Mouse (Mus musculus) heart, embryonic 11.5 days (tissue): ENCODE results near the gene Mlkl. TPM values are rescaled to one million over a fixed set of nuclear protein-coding genes. Genes with fewer than 3 reads are reported as not detected.

Source experiments
- ATAC-seq: fragments of 200-750 bp; cut with Nextera tagmentation; replicated peaks from 2 replicates; pipeline ENCODE4 v1.8.0; 2017; ENCODE audit warnings: moderate library complexity; ENCODE audit not compliant: insufficient number of reproducible peaks, low FRiP score, low TSS enrichment
- H3K27ac ChIP-seq: fragments of 300-500 bp; sonication (generic); 2 replicates; pipeline ENCODE4 v1.5.1; 2014; ENCODE audit warnings: mild to moderate bottlenecking, low read depth, low read length
- H3K27me3 ChIP-seq: fragments of 300-500 bp; sonication (generic); 2 replicates; pipeline ENCODE4 v1.6.1; 2014; ENCODE audit warnings: mild to moderate bottlenecking, low read length, mixed read lengths; ENCODE audit not compliant: control insufficient read depth, insufficient read depth
- H3K36me3 ChIP-seq: fragments of 300-500 bp; sonication (generic); 2 replicates; pipeline ENCODE4 v1.6.1; 2014; ENCODE audit warnings: mild to moderate bottlenecking, low read length, moderate library complexity, mixed read lengths; ENCODE audit not compliant: control insufficient read depth, insufficient read depth
- H3K4me1 ChIP-seq: fragments of 300-500 bp; sonication (generic); 2 replicates; pipeline ENCODE4 v1.6.1; 2014; ENCODE audit warnings: low read length; ENCODE audit not compliant: control insufficient read depth, insufficient read depth
- H3K4me2 ChIP-seq: fragments of 300-500 bp; sonication (generic); 2 replicates; pipeline ENCODE4 v1.6.1; 2014; ENCODE audit warnings: mild to moderate bottlenecking, moderate library complexity
- H3K4me3 ChIP-seq: fragments of 300-500 bp; sonication (generic); 2 replicates; pipeline ENCODE4 v1.5.1; 2014; ENCODE audit warnings: low read depth, low read length
- H3K9ac ChIP-seq: fragments of 300-500 bp; sonication (generic); 2 replicates; pipeline ENCODE4 v1.6.1; 2014; ENCODE audit warnings: mild to moderate bottlenecking, low read depth, low read length, moderate library complexity
- H3K9me3 ChIP-seq: fragments of 300-500 bp; sonication (generic); replicated peaks from 2 replicates; pipeline ENCODE4 v1.6.1; 2016; ENCODE audit warnings: low read length; ENCODE audit not compliant: control insufficient read depth
- WGBS: fragments of 180-500 bp; shearing (Covaris S2); extraction: QIAGEN DNeasy Blood & Tissue Kit; methylation state at CpG from one replicate; pipeline ENCODE4 v1.1.7; 2014; ENCODE audit not compliant: insufficient replicate concordance; 5-methylcytosine and 5-hydroxymethylcytosine counted together
- polyA plus RNA-seq: library from polyadenylated mRNA; unstranded; fragments of >200 nt; fragmentation: Nextera tagmentation; extraction: Ambion mirVana; gene quantifications from 2 replicates; pipeline ENCODE4 v1.2.1, GENCODE M21; 2014

The Mlkl gene
- polyA plus RNA-seq, 1 experiment from 2014 or later, result 1.7 TPM

DNA sequence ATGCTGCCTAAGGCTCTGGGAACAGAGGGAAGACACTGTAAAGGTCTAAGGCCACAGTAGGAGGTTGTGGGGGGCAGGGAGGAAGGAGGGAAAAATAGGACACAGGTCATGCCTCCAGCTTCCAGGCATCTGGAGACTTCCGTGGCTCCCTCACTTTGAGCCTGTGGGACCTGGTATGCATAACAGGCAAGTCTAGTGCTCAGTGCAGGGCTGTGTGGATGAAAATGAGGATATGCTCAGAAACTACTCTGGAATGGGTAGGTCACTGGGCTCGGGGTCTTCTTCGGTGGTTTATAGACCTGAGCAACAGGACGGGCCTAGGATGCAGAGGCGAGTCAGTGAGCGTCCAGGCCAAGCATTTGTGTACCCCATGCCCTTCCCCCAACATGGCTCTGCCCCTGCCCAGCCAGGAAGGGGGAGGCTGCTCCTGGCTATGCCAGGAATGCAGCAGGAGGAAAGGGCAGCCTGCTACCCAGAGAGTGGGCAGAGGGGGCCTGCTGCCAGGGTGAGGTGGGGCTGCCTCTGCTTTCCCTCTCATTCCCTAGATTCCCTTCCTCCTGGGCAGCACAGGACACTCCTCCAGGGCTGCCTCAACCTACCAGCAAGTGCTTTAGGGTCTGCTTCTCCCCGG is 22.7 kb upstream of the Mlkl start:
- Histone ChIP-seq H3K27me3 (peaks cover 4% of the 10 kb centered on the region; the same call in 1 of the 2 replicates), H3K9me3 (no peaks in the 10 kb centered on the region), H3K4me3 (no peak overlapping the region), H3K9ac (no peak overlapping the region), H3K36me3 (no peaks in the 10 kb centered on the region), H3K4me2 (no peak overlapping the region), H3K4me1 (no peaks in the 10 kb centered on the region), H3K27ac (no peak overlapping the region)
- WGBS, result 45% methylated on average over 7 of the region's 7 CpGs
- no peak for ATAC-seq

- no peak overlapping the region for H3K27ac ChIP-seq
- no peak overlapping the region for H3K4me2 ChIP-seq
- no peaks in the 10 kb centered on the region for H3K4me1 ChIP-seq
- H3K36me3 ChIP-seq, result no peaks in the 10 kb centered on the region
- no peak overlapping the region for H3K4me3 ChIP-seq
- ATAC-seq, result no peak
- H3K27me3 ChIP-seq, result peaks cover 4% of the 10 kb centered on the region; the same call in 1 of the 2 replicates
- no peaks in the 10 kb centered on the region for H3K9me3 ChIP-seq
- no peak overlapping the region for H3K9ac ChIP-seq
- 67% methylated on average over 5 of the region's 5 CpGs for WGBS
These were observed 22.0 kb upstream of the Mlkl start for GRCm38 (mm10) chr8:111359936-111360335.

DNA sequence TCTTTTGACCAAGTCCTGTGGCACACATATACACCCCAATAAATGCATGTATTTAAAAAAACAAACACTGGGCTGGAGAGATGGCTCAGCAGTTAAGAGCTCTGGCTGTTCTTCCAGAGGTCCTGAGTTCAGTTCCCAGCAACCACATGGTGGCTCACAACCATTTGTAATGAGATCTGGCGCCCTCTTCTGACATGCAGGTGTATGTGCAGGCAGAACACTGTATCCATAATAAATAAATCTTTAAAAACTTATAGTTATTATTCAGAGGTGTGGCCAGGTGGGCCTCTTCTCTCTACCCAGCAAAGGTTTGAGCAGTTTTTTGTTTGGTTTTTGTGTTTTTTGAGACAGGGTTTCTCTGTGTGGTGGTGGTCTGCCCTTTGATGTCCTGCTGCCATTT is 20.9 kb upstream of the Mlkl start:
- H3K4me1 ChIP-seq, result no peaks in the 10 kb centered on the region
- H3K9ac ChIP-seq, result no peak overlapping the region
- no peak overlapping the region for H3K4me2 ChIP-seq
- 45% methylated on average over 1 of the region's 1 CpGs for WGBS
- H3K4me3 ChIP-seq, result no peak overlapping the region
- no peaks in the 10 kb centered on the region for H3K36me3 ChIP-seq
- peaks cover 4% of the 10 kb centered on the region; the same call in 1 of the 2 replicates for H3K27me3 ChIP-seq
- no peaks in the 10 kb centered on the region for H3K9me3 ChIP-seq
- no peak overlapping the region for H3K27ac ChIP-seq
- no peak for ATAC-seq

GRCm38 (mm10) chr8:111357433-111357832 is 19.5 kb upstream of the Mlkl start:
- 81% methylated on average over 4 of the region's 4 CpGs for WGBS
- no peaks in the 10 kb centered on the region for H3K4me1 ChIP-seq
- ATAC-seq, result no peak
- no peaks in the 10 kb centered on the region for H3K36me3 ChIP-seq
- H3K9ac ChIP-seq, result no peak overlapping the region
- H3K4me2 ChIP-seq, result no peak overlapping the region
- no peaks in the 10 kb centered on the region for H3K9me3 ChIP-seq
- peaks cover 8% of the 10 kb centered on the region; the same call in 1 of the 2 replicates for H3K27me3 ChIP-seq
- H3K4me3 ChIP-seq, result no peak overlapping the region
- no peak overlapping the region for H3K27ac ChIP-seq

DNA sequence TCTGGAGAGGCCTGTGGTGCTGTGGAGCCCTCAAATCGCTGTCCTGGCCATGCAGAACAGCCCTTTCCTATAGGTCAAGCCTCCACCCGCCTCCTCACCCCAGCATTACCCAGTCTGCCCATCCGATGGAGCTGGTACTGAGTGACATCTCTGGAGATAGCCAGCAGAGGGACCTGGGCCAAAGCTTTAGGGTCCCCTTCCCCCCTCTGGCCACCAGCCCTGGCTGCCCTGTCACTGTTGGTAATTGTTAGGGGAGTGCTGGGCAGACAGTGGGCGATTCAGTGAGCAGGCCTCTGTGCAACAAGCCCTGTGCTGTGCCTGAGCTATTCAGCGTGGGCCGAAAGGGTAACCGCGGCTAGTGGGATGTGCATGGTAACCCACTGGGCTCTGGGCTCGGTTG is 15.5 kb upstream of the Mlkl start:
- H3K9me3 ChIP-seq, result no peaks in the 10 kb centered on the region
- ATAC-seq, result no peak
- H3K4me3 ChIP-seq, result no peak overlapping the region
- H3K4me1 ChIP-seq, result no peaks in the 10 kb centered on the region
- H3K27me3 ChIP-seq, result peaks cover 3% of the 10 kb centered on the region; the same call in 1 of the 2 replicates
- 78% methylated on average over 9 of the region's 9 CpGs for WGBS
- no peak overlapping the region for H3K27ac ChIP-seq
- H3K9ac ChIP-seq, result no peak overlapping the region
- no peak overlapping the region for H3K4me2 ChIP-seq
- H3K36me3 ChIP-seq, result no peaks in the 10 kb centered on the region

GRCm38 (mm10) chr8:111352289-111352688 is 14.3 kb upstream of the Mlkl start:
- no peak overlapping the region for H3K4me3 ChIP-seq
- H3K36me3 ChIP-seq, result no peaks in the 10 kb centered on the region
- peaks cover 3% of the 10 kb centered on the region; the same call in 1 of the 2 replicates for H3K27me3 ChIP-seq
- H3K4me1 ChIP-seq, result no peaks in the 10 kb centered on the region
- no peak overlapping the region for H3K4me2 ChIP-seq
- no peak for ATAC-seq
- no peak overlapping the region for H3K9ac ChIP-seq
- 84% methylated on average over 5 of the region's 5 CpGs for WGBS
- H3K27ac ChIP-seq, result no peak overlapping the region
- H3K9me3 ChIP-seq, result no peaks in the 10 kb centered on the region

DNA sequence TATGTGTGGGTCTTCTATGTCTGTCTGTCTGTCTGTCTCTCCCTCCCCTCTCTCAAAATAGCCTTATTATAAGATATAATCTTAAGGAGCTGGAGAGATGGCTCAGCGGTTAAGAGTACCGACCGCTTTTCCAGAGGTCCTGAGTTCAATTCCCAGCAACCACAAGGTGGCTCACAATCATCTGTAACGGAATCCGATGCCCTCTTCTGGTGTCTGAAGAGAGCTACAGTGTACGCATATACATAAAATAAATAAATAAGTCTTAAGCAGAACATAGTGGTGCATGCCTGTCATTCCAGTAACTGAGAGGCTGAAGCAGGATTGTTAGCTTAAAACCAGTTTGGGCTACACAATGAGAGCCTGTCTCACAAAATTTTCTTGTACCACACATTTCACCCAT is 12.6 kb upstream of the Mlkl start:
- no peak overlapping the region for H3K4me2 ChIP-seq
- H3K9ac ChIP-seq, result no peak overlapping the region
- no peak overlapping the region for H3K4me3 ChIP-seq
- no peak for ATAC-seq
- H3K9me3 ChIP-seq, result no peaks in the 10 kb centered on the region
- H3K4me1 ChIP-seq, result no peaks in the 10 kb centered on the region
- 82% methylated on average over 6 of the region's 6 CpGs for WGBS
- H3K27me3 ChIP-seq, result peaks cover 3% of the 10 kb centered on the region; the same call in 1 of the 2 replicates
- no peaks in the 10 kb centered on the region for H3K36me3 ChIP-seq
- H3K27ac ChIP-seq, result no peak overlapping the region

- no peak overlapping the region for H3K27ac ChIP-seq
- ATAC-seq, result no peak
- no peak overlapping the region for H3K9ac ChIP-seq
- no peaks in the 10 kb centered on the region for H3K4me1 ChIP-seq
- WGBS, result 6% methylated on average over 5 of the region's 5 CpGs
- no peaks in the 10 kb centered on the region for H3K36me3 ChIP-seq
- no peak overlapping the region for H3K4me2 ChIP-seq
- H3K4me3 ChIP-seq, result no peak overlapping the region
- H3K27me3 ChIP-seq, result no peaks in the 10 kb centered on the region; the same call in 1 of the 2 replicates
- no peaks in the 10 kb centered on the region for H3K9me3 ChIP-seq
These were observed 5.2 kb upstream of the Mlkl start for GRCm38 (mm10) chr8:111343225-111343624.

GRCm38 (mm10) chr8:111340186-111340585 is 2.2 kb upstream of the Mlkl start:
- no peak overlapping the region for H3K27ac ChIP-seq
- H3K4me2 ChIP-seq, result no peak overlapping the region
- no peak overlapping the region for H3K9ac ChIP-seq
- no peaks in the 10 kb centered on the region for H3K36me3 ChIP-seq
- WGBS, result 78% methylated on average over 3 of the region's 3 CpGs
- H3K4me1 ChIP-seq, result no peaks in the 10 kb centered on the region
- H3K27me3 ChIP-seq, result peaks cover 4% of the 10 kb centered on the region; the same call in 1 of the 2 replicates
- no peaks in the 10 kb centered on the region for H3K9me3 ChIP-seq
- no peak overlapping the region for H3K4me3 ChIP-seq
- no peak for ATAC-seq
